Mouse (Mus musculus): ENCODE results near the gene 9330182L06Rik. TPM values are rescaled to one million over a fixed set of nuclear protein-coding genes. Genes with fewer than 3 reads are reported as not detected.

Gene 9330182L06Rik
- polyA plus RNA-seq, 1 experiment from 2014 or later, result 3.1 TPM

DNA sequence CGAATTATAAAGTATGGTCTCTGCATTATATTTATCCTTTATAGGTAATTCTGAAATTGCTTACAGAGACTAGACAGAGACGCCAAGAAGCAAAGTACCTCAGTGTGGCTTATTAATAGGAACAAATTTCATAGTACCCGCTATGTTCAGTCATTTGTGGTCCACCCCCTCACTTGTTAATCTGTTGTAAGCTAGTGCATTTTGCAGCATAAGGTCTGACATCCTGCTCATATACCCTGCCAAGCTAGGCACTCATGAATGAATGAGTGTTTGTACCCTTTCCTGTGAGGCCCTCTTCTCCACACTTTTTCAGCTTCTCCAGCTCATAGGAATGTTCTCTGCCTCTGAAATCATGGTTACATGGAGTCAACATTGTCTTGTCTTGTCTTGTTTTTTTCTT lies 105.2 kb downstream of the 9330182L06Rik start:
- no peaks in the 10 kb centered on the region for H3K36me3 ChIP-seq
- 88% methylated on average over 3 of the region's 3 CpGs for WGBS
- no peak overlapping the region for H3K4me3 ChIP-seq
- no peaks in the 10 kb centered on the region for H3K9me3 ChIP-seq (replicated peaks)
- no peak for DNase-seq (ENCODE audit: low spot score)
- H3K27ac ChIP-seq (replicated peaks), result no peak overlapping the region
- no peaks in the 10 kb centered on the region for H3K4me1 ChIP-seq
- H3K27me3 ChIP-seq (ENCODE audit: low read depth, poor library complexity, severe bottlenecking), result no peaks in the 10 kb centered on the region

DNA sequence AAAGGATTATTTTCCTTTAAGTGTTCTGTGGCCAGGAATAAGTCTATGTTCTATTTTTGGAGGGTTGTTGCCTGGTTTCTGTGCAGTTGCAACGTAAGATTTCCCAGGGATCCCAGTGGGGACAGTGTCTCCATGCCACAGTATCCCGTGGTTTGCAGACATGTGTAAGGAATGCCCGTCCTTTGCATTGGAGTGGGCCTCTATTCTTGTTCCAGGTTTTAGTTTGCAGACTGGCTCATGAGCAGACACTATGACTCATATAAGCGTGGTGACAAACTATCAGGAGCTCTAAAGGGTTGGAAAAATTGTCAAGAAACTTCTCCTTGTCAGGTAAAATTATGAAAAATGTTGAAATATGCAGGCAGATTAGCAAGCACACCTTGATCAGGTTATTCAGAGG lies 107.4 kb downstream of the 9330182L06Rik start:
- no peak for DNase-seq (ENCODE audit: low spot score)
- H3K4me1 ChIP-seq, result no peaks in the 10 kb centered on the region
- H3K4me3 ChIP-seq, result no peak overlapping the region
- WGBS, result 91% methylated on average over 4 of the region's 4 CpGs
- H3K27me3 ChIP-seq (ENCODE audit: low read depth, poor library complexity, severe bottlenecking), result no peaks in the 10 kb centered on the region
- no peak overlapping the region for H3K27ac ChIP-seq (replicated peaks)
- no peaks in the 10 kb centered on the region for H3K9me3 ChIP-seq (replicated peaks)
- H3K36me3 ChIP-seq, result no peaks in the 10 kb centered on the region

DNA sequence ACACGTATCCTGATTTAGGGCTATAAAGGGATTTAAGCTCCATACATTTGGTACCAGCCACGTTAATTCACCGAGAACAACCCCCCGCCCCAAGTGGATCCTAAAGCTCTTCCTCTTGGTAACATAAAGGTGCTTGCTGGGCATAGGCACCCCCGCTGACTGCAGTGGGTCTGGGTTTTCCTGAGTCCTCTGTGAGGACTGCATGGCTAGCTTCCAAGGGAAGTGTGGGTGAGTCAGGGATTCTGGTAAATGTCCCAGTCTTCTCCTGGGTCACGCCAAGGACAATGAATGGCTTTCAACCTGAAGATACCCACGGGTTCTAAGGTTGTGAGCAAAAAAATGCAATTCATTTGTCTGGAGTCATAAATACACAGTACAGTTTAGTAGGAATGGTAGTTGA lies 124.0 kb downstream of the 9330182L06Rik start:
- no peak for DNase-seq (ENCODE audit: low spot score)
- no peak overlapping the region for H3K27ac ChIP-seq (replicated peaks)
- 82% methylated on average over 7 of the region's 7 CpGs for WGBS
- H3K27me3 ChIP-seq (ENCODE audit: low read depth, poor library complexity, severe bottlenecking), result no peaks in the 10 kb centered on the region
- no peaks in the 10 kb centered on the region for H3K4me1 ChIP-seq
- no peak overlapping the region for H3K4me3 ChIP-seq
- no peaks in the 10 kb centered on the region for H3K36me3 ChIP-seq
- H3K9me3 ChIP-seq (replicated peaks), result no peaks in the 10 kb centered on the region

DNA sequence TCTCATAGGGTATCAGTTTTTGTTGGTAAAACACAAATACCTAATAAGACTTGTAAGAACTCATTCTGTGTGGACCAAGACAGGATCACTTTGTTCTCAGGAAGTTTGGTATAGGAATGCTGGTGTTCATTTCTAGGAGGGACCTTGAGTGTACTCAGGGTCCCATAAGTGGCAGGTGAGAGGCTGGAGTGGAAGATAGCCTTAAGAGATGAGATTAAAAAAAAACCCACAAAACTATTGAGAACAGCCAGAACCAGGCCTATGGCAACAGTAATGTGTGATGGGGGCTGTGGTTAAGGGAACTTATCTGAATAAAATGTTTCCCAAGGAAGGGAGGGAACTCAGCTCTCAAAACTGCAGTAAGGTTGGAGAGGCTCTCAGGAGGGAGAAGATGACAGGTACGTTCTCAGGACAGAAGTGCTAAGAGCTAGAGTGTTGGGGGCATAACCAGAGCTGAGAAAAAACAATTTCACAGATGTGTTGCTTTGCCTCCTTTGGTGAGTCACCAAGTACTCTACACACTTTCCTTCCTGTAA lies 126.0 kb downstream of the 9330182L06Rik start:
- no peak overlapping the region for H3K4me3 ChIP-seq
- H3K36me3 ChIP-seq, result no peaks in the 10 kb centered on the region
- H3K27ac ChIP-seq (replicated peaks), result no peak overlapping the region
- H3K4me1 ChIP-seq, result no peaks in the 10 kb centered on the region
- no peak for DNase-seq (ENCODE audit: low spot score)
- no peaks in the 10 kb centered on the region for H3K9me3 ChIP-seq (replicated peaks)
- no peaks in the 10 kb centered on the region for H3K27me3 ChIP-seq (ENCODE audit: low read depth, poor library complexity, severe bottlenecking)
- WGBS, result 83% methylated on average over 1 of the region's 1 CpGs

DNA sequence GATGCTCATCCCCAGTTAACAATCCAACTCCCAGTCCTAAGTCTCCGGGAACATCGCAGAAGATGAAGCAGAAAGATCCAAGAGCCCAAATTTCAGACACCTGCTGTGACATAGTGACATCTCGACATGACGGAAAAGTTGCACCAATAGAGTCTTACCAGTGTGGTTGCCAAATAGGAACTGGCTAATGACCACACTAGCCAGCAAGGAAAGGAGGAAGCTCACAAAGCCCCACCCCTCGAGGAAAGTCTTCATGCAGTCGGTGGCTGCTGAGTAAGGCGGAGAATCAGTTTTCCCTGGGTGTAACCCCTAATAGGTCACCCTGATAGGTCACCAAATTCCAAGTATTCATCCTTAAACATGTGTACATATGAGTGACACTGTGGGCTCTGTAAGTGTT lies 151.2 kb downstream of the 9330182L06Rik start:
- 89% methylated on average over 7 of the region's 7 CpGs for WGBS
- no peaks in the 10 kb centered on the region for H3K27me3 ChIP-seq (ENCODE audit: low read depth, poor library complexity, severe bottlenecking)

DNA sequence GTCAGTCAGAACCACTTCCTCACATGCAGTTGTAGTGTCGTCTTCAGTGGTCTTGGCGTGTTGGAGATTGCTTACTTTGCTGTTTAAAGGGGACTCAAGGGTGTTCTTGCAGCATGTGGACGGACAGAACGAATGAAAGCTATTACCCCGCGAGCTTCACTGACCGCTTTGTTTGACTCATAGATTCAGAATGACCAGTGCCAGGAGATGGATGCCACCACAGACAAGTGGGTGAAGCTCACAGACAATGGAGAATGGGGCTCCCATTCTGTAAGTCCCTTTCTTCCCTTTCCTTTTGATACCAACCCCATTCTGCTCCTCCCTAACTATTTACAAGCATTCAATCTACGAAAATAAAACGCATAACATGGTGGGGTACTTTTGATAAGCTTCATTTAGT lies 151.9 kb downstream of the 9330182L06Rik start:
- H3K27ac ChIP-seq (replicated peaks), result no peak overlapping the region
- no peaks in the 10 kb centered on the region for H3K36me3 ChIP-seq
- no peaks in the 10 kb centered on the region for H3K27me3 ChIP-seq (ENCODE audit: low read depth, poor library complexity, severe bottlenecking)
- WGBS, result 89% methylated on average over 9 of the region's 9 CpGs
- H3K9me3 ChIP-seq (replicated peaks), result no peaks in the 10 kb centered on the region
- H3K4me3 ChIP-seq, result no peak overlapping the region
- no peaks in the 10 kb centered on the region for H3K4me1 ChIP-seq
- no peak for DNase-seq (ENCODE audit: low spot score)

More for the DNA sequence above, 151.2 kb downstream of the 9330182L06Rik start:
- Histone ChIP-seq H3K4me3 (no peak overlapping the region), H3K36me3 (no peaks in the 10 kb centered on the region), H3K4me1 (no peaks in the 10 kb centered on the region), H3K27ac (replicated peaks) (no peak overlapping the region), H3K9me3 (replicated peaks) (no peaks in the 10 kb centered on the region)
- no peak for DNase-seq (ENCODE audit: low spot score)

DNA sequence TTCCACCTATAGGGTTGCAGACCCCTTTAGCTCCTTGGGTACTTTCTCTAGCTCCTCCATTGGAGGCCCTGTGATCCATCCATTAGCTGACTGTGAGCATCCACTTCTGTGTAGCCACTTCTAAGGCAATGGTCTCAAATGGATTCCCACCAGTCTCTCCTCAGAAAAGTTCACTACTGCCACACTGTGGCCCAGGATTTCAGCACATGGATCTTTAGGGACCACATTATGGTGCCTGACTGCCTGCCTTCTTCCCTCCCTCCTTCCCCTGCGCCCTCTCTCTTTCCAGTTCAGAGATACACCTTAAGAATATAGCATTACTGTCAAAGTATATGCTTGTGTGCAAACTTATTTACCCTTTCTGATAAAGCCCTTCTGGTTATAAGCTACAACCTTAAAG lies 154.0 kb downstream of the 9330182L06Rik start:
- no peaks in the 10 kb centered on the region for H3K9me3 ChIP-seq (replicated peaks)
- H3K4me1 ChIP-seq, result no peaks in the 10 kb centered on the region
- H3K27me3 ChIP-seq (ENCODE audit: low read depth, poor library complexity, severe bottlenecking), result no peaks in the 10 kb centered on the region
- H3K27ac ChIP-seq (replicated peaks), result no peak overlapping the region
- DNase-seq (ENCODE audit: low spot score), result peak; percentile 13
- WGBS, result 48% methylated on average over 1 of the region's 1 CpGs
- no peaks in the 10 kb centered on the region for H3K36me3 ChIP-seq
- no peak overlapping the region for H3K4me3 ChIP-seq

DNA sequence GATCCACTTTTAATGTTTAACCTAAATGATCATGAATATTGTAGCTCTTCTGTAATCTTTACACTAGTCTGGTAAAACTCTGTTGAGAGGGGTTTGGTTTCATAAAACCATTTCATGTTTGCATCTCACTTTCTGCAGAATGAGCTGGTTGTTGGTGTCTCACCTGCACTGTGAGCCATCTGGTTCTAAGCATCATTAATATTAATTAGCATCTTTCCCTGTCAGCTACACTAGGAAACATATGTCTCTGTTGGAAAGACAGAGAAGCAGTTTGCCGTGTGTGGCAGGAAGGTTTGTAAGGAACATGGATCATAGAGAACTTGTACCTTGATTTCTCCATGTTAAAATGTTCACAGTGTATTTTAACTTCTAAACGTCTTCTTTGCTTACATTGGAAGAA lies 158.5 kb downstream of the 9330182L06Rik start:
- 83% methylated on average over 2 of the region's 2 CpGs for WGBS
- H3K27me3 ChIP-seq (ENCODE audit: low read depth, poor library complexity, severe bottlenecking), result no peaks in the 10 kb centered on the region
- H3K27ac ChIP-seq (replicated peaks), result no peak overlapping the region
- no peaks in the 10 kb centered on the region for H3K4me1 ChIP-seq
- no peak for DNase-seq (ENCODE audit: low spot score)
- no peaks in the 10 kb centered on the region for H3K36me3 ChIP-seq
- H3K4me3 ChIP-seq, result no peak overlapping the region
- H3K9me3 ChIP-seq (replicated peaks), result no peaks in the 10 kb centered on the region

DNA sequence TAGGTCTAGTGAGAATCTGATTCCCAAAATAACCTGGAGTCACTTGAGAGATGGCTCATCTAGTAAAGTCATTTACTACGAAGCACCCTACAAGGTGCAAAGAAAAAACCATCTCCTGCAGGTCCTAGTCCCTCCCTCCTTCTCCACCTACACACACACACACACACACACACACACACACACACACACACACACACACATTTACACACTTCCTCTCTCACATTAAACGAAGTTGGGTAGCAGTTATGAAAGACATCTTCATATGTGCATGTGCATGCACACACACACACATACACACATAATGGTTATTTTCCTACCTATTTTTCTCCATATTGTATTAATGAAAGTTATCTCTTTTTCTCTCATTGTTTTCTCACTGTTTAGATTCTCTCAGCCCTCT lies 161.2 kb downstream of the 9330182L06Rik start:
- H3K4me1 ChIP-seq, result no peaks in the 10 kb centered on the region
- 84% methylated on average over 2 of the region's 2 CpGs for WGBS
- no peak overlapping the region for H3K27ac ChIP-seq (replicated peaks)
- no peaks in the 10 kb centered on the region for H3K36me3 ChIP-seq
- no peak overlapping the region for H3K4me3 ChIP-seq
- H3K27me3 ChIP-seq (ENCODE audit: low read depth, poor library complexity, severe bottlenecking), result no peaks in the 10 kb centered on the region
- no peaks in the 10 kb centered on the region for H3K9me3 ChIP-seq (replicated peaks)
- DNase-seq (ENCODE audit: low spot score), result no peak

DNA sequence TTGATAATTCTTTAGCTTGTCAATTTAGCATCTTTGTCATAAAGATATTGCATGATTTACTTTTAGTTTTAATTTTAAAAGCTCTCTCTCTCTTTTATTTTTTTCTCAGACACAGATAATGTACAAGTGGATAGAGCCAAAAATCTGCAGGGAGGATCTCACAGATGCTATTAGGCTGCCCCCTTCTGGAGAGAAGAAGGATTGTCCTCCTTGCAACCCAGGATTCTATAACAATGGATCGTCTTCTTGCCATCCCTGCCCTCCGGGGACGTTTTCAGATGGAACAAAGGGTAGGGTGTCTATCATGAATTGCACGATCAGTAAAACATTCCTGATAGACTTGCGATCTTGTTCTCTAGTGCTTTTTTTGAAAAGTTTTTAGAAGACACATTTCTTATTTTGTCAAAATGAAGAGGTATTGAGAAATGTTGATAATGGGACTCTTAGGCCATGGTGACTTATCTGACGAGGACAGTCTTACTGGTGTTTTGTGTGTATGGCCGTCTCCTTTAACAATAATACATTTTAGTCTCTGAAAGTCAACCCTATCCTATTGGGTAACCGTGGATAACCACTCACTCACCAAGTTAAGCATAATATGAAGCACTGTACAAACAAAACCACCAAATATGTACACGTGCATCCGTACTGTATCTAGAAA lies 161.8 kb downstream of the 9330182L06Rik start:
- Histone ChIP-seq H3K4me1 (no peaks in the 10 kb centered on the region), H3K27ac (replicated peaks) (no peak overlapping the region), H3K27me3 (ENCODE audit: low read depth, poor library complexity, severe bottlenecking) (no peaks in the 10 kb centered on the region), H3K9me3 (replicated peaks) (no peaks in the 10 kb centered on the region), H3K4me3 (no peak overlapping the region), H3K36me3 (no peaks in the 10 kb centered on the region)
- WGBS, result 50% methylated on average over 10 of the region's 10 CpGs
- DNase-seq (ENCODE audit: low spot score), result peak; percentile 33

DNA sequence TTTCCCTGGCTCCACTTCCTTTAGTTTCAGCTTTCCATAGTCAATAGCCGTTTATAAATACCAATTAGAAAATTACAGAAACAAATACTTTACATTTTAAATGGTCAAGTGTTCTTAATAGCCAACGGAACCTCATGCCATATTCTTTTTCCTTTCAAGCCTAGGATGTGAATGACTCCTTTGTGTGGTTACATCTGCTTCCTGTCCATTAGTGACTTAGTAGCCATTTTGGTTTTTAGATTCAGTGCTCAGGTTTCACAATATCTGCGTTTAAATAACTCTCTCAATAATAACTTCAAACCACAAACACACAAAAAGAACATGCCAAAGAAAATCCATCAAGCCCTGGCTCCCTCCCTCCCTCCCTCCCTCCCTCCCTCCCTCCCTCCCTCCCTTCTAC lies 162.8 kb downstream of the 9330182L06Rik start:
- H3K4me3 ChIP-seq, result no peak overlapping the region
- H3K9me3 ChIP-seq (replicated peaks), result no peaks in the 10 kb centered on the region
- no peak for DNase-seq (ENCODE audit: low spot score)
- no peaks in the 10 kb centered on the region for H3K36me3 ChIP-seq
- 88% methylated on average over 3 of the region's 3 CpGs for WGBS
- H3K27me3 ChIP-seq (ENCODE audit: low read depth, poor library complexity, severe bottlenecking), result no peaks in the 10 kb centered on the region
- no peaks in the 10 kb centered on the region for H3K4me1 ChIP-seq
- no peak overlapping the region for H3K27ac ChIP-seq (replicated peaks)

DNA sequence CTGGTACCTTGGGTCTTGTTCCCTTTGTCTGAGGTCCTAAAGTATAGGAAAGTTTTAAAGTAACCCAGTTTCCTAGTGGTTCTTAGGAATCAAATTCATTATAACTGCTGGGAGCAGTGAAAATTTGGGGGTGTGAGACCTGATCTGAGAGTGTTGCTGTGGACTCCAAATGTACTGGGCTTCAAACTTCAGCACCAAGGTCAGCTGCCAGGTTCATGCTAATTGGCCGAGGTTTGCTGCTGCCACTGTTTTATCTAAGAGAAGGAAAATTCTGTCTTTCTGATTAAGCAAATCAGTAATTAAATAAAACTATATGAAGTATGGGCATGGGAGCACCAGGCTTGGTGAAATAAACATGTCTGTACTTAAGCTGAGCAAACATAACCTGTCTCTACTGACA lies 180.2 kb downstream of the 9330182L06Rik start:
- H3K4me1 ChIP-seq, result no peaks in the 10 kb centered on the region
- WGBS, result 26% methylated on average over 1 of the region's 1 CpGs
- no peaks in the 10 kb centered on the region for H3K9me3 ChIP-seq (replicated peaks)
- H3K4me3 ChIP-seq, result no peak overlapping the region
- no peak overlapping the region for H3K27ac ChIP-seq (replicated peaks)
- no peaks in the 10 kb centered on the region for H3K36me3 ChIP-seq
- DNase-seq (ENCODE audit: low spot score), result no peak
- H3K27me3 ChIP-seq (ENCODE audit: low read depth, poor library complexity, severe bottlenecking), result no peaks in the 10 kb centered on the region

DNA sequence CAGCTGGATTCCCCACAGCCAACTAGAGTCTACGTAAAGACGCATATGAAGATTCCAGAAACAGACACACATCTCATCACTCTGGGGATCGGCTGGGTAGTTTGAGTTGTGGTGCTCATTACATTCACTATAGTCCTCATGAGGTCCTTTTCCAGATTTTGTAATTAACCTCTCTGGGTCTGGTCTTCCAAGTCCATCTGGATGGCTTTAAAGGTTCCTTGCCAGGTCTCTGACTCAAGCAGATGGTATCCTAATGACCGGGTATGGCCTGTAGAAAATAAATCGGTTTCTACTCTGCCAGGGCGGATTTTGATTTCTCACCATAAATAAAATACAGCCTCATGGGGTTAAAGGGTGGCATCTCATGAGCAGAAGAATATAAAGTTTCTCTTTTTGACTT lies 183.0 kb downstream of the 9330182L06Rik start:
- Histone ChIP-seq H3K36me3 (no peaks in the 10 kb centered on the region), H3K27ac (replicated peaks) (no peak overlapping the region), H3K9me3 (replicated peaks) (no peaks in the 10 kb centered on the region), H3K4me1 (no peaks in the 10 kb centered on the region), H3K4me3 (no peak overlapping the region), H3K27me3 (ENCODE audit: low read depth, poor library complexity, severe bottlenecking) (no peaks in the 10 kb centered on the region)
- 93% methylated on average over 6 of the region's 6 CpGs for WGBS
- DNase-seq (ENCODE audit: low spot score), result no peak

DNA sequence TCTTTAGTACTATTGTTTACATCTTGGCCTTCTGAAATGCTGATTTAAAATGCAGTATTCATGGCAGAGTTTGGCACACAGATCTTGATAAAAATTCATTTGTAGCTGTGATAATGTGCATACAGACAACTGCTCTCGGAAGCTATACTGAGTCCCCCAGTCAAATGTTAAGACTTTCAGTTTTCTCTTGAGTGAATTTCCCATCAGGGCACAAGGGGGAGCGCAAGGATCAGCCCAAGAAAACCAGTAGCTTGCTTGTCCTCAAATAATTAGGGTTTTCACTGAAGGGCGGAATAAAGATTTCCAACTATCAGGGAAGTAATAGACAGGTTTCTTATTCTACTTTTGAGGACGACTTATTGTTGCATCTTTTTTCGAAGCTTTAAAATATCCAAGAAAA lies 183.7 kb downstream of the 9330182L06Rik start:
- no peaks in the 10 kb centered on the region for H3K9me3 ChIP-seq (replicated peaks)
- no peaks in the 10 kb centered on the region for H3K27me3 ChIP-seq (ENCODE audit: low read depth, poor library complexity, severe bottlenecking)

More for the DNA sequence above, 183.7 kb downstream of the 9330182L06Rik start:
- Histone ChIP-seq H3K4me1 (no peaks in the 10 kb centered on the region), H3K4me3 (no peak overlapping the region), H3K36me3 (no peaks in the 10 kb centered on the region), H3K27ac (replicated peaks) (no peak overlapping the region)
- DNase-seq (ENCODE audit: low spot score), result peak; percentile 14
- WGBS, result 56% methylated on average over 5 of the region's 5 CpGs

Measured in midbrain, embryonic 10.5 days (tissue).